Mouse (Mus musculus) CH12.LX (cell line): Measurements from ENCODE around the gene Ttpal. TPM values are rescaled to one million over a fixed set of nuclear protein-coding genes. Genes with fewer than 3 reads are reported as not detected.

ENCODE experiments used
- DNase-seq: peaks from one replicate; pipeline ENCODE4 v3.0.0-alpha.2; 2013; ENCODE audit errors: extremely low read depth
- H3K27ac ChIP-seq: 2 replicates; pipeline ENCODE4 v1.5.1; 2012; ENCODE audit warnings: low read depth, mild to moderate bottlenecking, control low read depth, moderate library complexity; ENCODE audit not compliant: insufficient read depth
- H3K27me3 ChIP-seq: replicated peaks from 2 replicates; pipeline ENCODE3; 2012; ENCODE audit warnings: inconsistent platforms
- H3K36me3 ChIP-seq, 2 experiments: replicated peaks in 1 of 2; 2 replicates each; pipeline versions ENCODE3 to v1.6.1; 2012; ENCODE audit warnings: inconsistent platforms in 1 of 2, low read length in 1 of 2, mild to moderate bottlenecking in 1 of 2, mixed read lengths in 1 of 2, moderate library complexity in 1 of 2; ENCODE audit not compliant: control insufficient read depth in 1 of 2, insufficient read depth in 1 of 2
- H3K4me1 ChIP-seq, 2 experiments: 2 replicates each; pipeline ENCODE4 v1.6.1; 2012; ENCODE audit warnings: inconsistent platforms in 1 of 2, moderate library complexity in 1 of 2; ENCODE audit not compliant: insufficient read depth in 2 of 2, control insufficient read depth in 1 of 2
- H3K4me2 ChIP-seq: 2 replicates; pipeline ENCODE4 v1.6.1; 2012; ENCODE audit warnings: low read depth, mild to moderate bottlenecking, control low read depth; ENCODE audit not compliant: poor library complexity, insufficient read depth, severe bottlenecking
- H3K4me3 ChIP-seq, 3 experiments: fragments of 150-350 bp in 1 of 3; sonication (generic) in 1 of 3; replicated peaks in 1 of 3; 2 replicates each; pipeline versions ENCODE3 to v1.5.1; 2011 to 2012; ENCODE audit warnings: low read depth in 2 of 3, low read length in 2 of 3, mild to moderate bottlenecking in 2 of 3, moderate library complexity in 2 of 3, control low read depth in 1 of 3, improper control_type of control experiment in 1 of 3, inconsistent platforms in 1 of 3, mixed read lengths in 1 of 3; ENCODE audit not compliant: poor library complexity in 1 of 3
- H3K79me2 ChIP-seq: replicated peaks from 2 replicates; pipeline ENCODE4 v1.6.1; 2012; ENCODE audit warnings: mild to moderate bottlenecking, moderate library complexity; ENCODE audit not compliant: control insufficient read depth, poor library complexity, insufficient read depth, severe bottlenecking; ENCODE audit errors: extremely low read depth
- H3K9ac ChIP-seq: 2 replicates; pipeline ENCODE4 v1.6.1; 2012; ENCODE audit warnings: low read depth, mild to moderate bottlenecking, control low read depth, moderate library complexity; ENCODE audit not compliant: insufficient read depth
- H3K9me3 ChIP-seq: replicated peaks from 2 replicates; pipeline ENCODE3; 2012; ENCODE audit warnings: low read length, inconsistent platforms, mixed read lengths
- BHLHE40 ChIP-seq: IDR thresholded peaks from 2 replicates; pipeline ENCODE4 v1.6.1; 2011; ENCODE audit warnings: mild to moderate bottlenecking, low read depth, low read length, improper control_type of control experiment
- CHD2 ChIP-seq: IDR thresholded peaks from 2 replicates; pipeline ENCODE4 v1.6.1; 2011; ENCODE audit warnings: low read length, improper control_type of control experiment
- CTCF ChIP-seq, 2 experiments: IDR thresholded peaks in 1 of 2; conservative IDR thresholded peaks in 1 of 2; 2 replicates each; pipeline ENCODE4 v1.5.1; 2011 to 2012; ENCODE audit warnings: low read depth in 2 of 2, low read length in 2 of 2, improper control_type of control experiment in 1 of 2, inconsistent platforms in 1 of 2, mild to moderate bottlenecking in 1 of 2, moderate library complexity in 1 of 2
- ELF1 ChIP-seq: IDR thresholded peaks from 2 replicates; pipeline ENCODE4 v1.6.1; 2014; ENCODE audit warnings: low read depth, mild to moderate bottlenecking, inconsistent platforms, low read length, improper control_type of control experiment
- ETS1 ChIP-seq: conservative IDR thresholded peaks from 2 replicates; pipeline ENCODE4 v1.6.1; 2012; ENCODE audit warnings: low read depth, mild to moderate bottlenecking, inconsistent platforms, low read length, improper control_type of control experiment, moderate library complexity
- HCFC1 ChIP-seq: IDR thresholded peaks from 2 replicates; pipeline ENCODE4 v1.6.1; 2012; ENCODE audit warnings: low read depth, mild to moderate bottlenecking, inconsistent platforms, low read length, improper control_type of control experiment
- MAZ ChIP-seq: IDR thresholded peaks from 2 replicates; pipeline ENCODE4 v1.6.1; 2012; ENCODE audit warnings: low read depth, mild to moderate bottlenecking, inconsistent platforms, low read length, improper control_type of control experiment, moderate library complexity
- MEF2A ChIP-seq: IDR thresholded peaks from 2 replicates; pipeline ENCODE4 v1.6.1; 2014; ENCODE audit warnings: low read depth, mild to moderate bottlenecking, inconsistent platforms, low read length, improper control_type of control experiment, borderline replicate concordance
- RAD21 ChIP-seq: IDR thresholded peaks from 2 replicates; pipeline ENCODE4 v1.6.1; 2011; ENCODE audit warnings: low read depth, mild to moderate bottlenecking, low read length, improper control_type of control experiment, moderate library complexity
- SIN3A ChIP-seq: IDR thresholded peaks from 2 replicates; pipeline ENCODE4 v1.6.1; 2012; ENCODE audit warnings: low read length, improper control_type of control experiment, inconsistent platforms
- SMC3 ChIP-seq: IDR thresholded peaks from 2 replicates; pipeline ENCODE4 v1.6.1; 2011; ENCODE audit warnings: low read depth, low read length, improper control_type of control experiment
- ZKSCAN1 ChIP-seq: IDR thresholded peaks from 2 replicates; pipeline ENCODE4 v1.6.1; 2012; ENCODE audit warnings: low read depth, inconsistent platforms, low read length, improper control_type of control experiment, borderline replicate concordance
- ZNF384 ChIP-seq: IDR thresholded peaks from 2 replicates; pipeline ENCODE4 v1.6.1; 2012; ENCODE audit warnings: low read depth, low read length, improper control_type of control experiment, inconsistent platforms
- dilution Hi-C: fragments of 300-500 bp; cut with MboI; formaldehyde crosslinking; loops from 2 replicates; pipeline ENCODE4 v1.14.3; 2020; ENCODE audit warnings: low sequenced_read_pairs; ENCODE audit not compliant: extremely low pct_unique_long_range_greater_than_20kb, extremely low pct_ligation_motif_present
- in situ Hi-C: fragments of 300-500 bp; cut with MboI; formaldehyde crosslinking; loops from 3 replicates; pipeline ENCODE4 v1.14.3; 2019; ENCODE audit warnings: low sequenced_read_pairs, low pct_ligation_motif_present, low pct_unique_long_range_greater_than_20kb, mixed read lengths
- polyA plus RNA-seq: library from polyadenylated mRNA; unstranded; fragments of >175 nt; gene quantifications from 2 replicates; pipeline ENCODE4 v1.2.1, GENCODE M21; 2012; ENCODE audit warnings: low read depth; ENCODE audit not compliant: insufficient read length
- total RNA-seq, 2 experiments: library from RNA; depleted of rRNA; stranded (reverse); fragments of 300-350 nt in 1 of 2; fragments of >200 nt in 1 of 2; gene quantifications; 2 replicates each; pipeline ENCODE4 v1.2.3; 2012 to 2014

Gene Ttpal
- total and polyA plus RNA-seq, 3 experiments: 21.9 to 38.9 (median 25.7) TPM

DNA sequence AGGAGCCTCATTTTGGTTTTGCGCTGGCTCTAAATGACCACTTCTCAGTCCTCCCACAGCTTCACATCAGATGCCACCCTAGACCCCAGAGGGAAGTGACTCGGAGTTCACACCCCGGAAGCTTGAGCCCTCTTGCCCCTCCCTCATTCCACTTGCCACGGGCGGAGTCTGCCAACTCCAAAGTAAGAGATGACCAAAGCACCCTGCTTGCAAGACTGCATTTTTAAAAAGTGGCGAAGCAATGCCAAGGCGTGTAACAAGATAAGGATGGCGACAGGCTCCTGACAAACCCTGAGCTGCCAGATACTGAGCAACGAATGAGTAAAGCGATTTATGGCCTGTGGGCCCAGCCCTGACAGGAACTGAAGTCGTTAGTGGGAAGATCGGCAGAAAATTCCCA lies 11.9 kb upstream of the Ttpal start:
- peaks cover 9 to 35% of the 10 kb centered on the region in 2 experiments for H3K4me1 ChIP-seq
- dilution Hi-C loops: no loop called here

DNA sequence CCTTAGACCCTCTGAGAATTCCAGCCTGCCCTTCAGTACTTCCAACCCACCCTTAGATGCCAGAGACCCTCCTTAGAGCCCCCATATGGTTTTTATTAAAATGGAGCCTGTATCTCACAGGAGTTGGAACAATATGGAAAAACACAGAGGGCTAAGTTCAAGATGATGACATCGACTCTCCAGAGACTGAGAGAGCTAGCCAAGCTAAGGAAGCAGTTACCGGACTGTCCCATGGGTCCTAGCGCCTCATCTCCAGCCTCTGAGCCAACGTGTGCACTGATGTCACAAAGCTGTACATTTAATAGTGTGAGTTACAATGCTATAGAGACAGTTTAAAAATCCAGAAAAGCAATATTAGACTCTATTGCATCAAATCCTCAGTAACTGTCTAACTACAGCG lies 11.1 kb upstream of the Ttpal start:
- H3K27ac ChIP-seq: no peak overlapping the region
- H3K9me3 ChIP-seq: no peaks in the 10 kb centered on the region
- dilution Hi-C loops (no loop called here), in situ Hi-C loops (loop anchor here (10.0 kb wide), 1 partner anchor 56 kb away; no protein-coding TSS in a partner anchor)
- H3K4me2 ChIP-seq: no peak overlapping the region
- no peaks in the 10 kb centered on the region for H3K79me2 ChIP-seq
- H3K4me1 ChIP-seq: peaks cover 9 to 35% of the 10 kb centered on the region in 2 experiments
- TF ChIP-seq ZKSCAN1 (no peak), CHD2 (no peak), ETS1 (no peak), BHLHE40 (no peak), ELF1 (no peak), HCFC1 (no peak)
- H3K9ac ChIP-seq: no peak overlapping the region
- DNase-seq: peak; percentile 23
- peaks cover 11% of the 10 kb centered on the region for H3K27me3 ChIP-seq
- H3K4me3 ChIP-seq: no peak overlapping the region
- no peaks in the 10 kb centered on the region for H3K36me3 ChIP-seq

More for the DNA sequence above, 11.9 kb upstream of the Ttpal start:
- no peak for TF ChIP-seq SIN3A
- no peak for TF ChIP-seq BHLHE40
- no peaks in the 10 kb centered on the region for H3K79me2 ChIP-seq
- H3K27me3 ChIP-seq: peaks cover 5% of the 10 kb centered on the region
- no peak for DNase-seq
- H3K4me3 ChIP-seq: no peak overlapping the region
- in situ Hi-C loops: loop anchor here (10.0 kb wide), 1 partner anchor 55 kb away; no protein-coding TSS in a partner anchor
- no peak overlapping the region for H3K9ac ChIP-seq
- no peaks in the 10 kb centered on the region for H3K9me3 ChIP-seq
- no peaks in the 10 kb centered on the region for H3K36me3 ChIP-seq
- no peak overlapping the region for H3K27ac ChIP-seq
- no peak overlapping the region for H3K4me2 ChIP-seq

DNA sequence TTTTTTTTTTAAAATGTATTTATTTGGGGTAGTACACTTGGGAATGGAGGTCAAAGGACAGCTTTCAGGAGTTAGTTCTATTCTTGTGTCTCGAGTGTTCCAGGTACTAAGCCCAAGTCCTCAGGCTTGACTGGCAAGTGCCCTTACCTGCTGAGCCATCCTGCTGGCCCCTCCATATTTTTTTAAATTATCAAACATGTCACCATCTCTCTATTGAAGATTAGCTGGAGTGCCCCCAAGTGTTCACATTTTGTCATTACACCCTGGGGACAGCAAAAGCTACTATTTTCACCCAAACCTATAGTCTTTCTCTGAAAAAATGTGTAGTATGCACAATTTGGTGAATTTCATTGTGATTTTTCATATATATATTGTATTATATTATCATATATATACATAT lies 10.0 kb upstream of the Ttpal start:
- H3K36me3 ChIP-seq: no peaks in the 10 kb centered on the region
- peak; percentile 57 for DNase-seq
- peaks cover 12% of the 10 kb centered on the region for H3K27me3 ChIP-seq
- no peak overlapping the region for H3K4me3 ChIP-seq
- no peak overlapping the region for H3K27ac ChIP-seq
- H3K79me2 ChIP-seq: no peaks in the 10 kb centered on the region
- no peaks in the 10 kb centered on the region for H3K9me3 ChIP-seq
- no peak overlapping the region for H3K4me2 ChIP-seq
- H3K9ac ChIP-seq: no peak overlapping the region
- dilution Hi-C loops (no loop called here), in situ Hi-C loops (loop anchor here (10.0 kb wide), 1 partner anchor 57 kb away; no protein-coding TSS in a partner anchor)
- H3K4me1 ChIP-seq: peaks cover 7 to 35% of the 10 kb centered on the region in 2 experiments
- TF ChIP-seq MEF2A: no peak
- peak in 1 of 2 experiments; percentile 65; a peak in 3 of 4 replicates for TF ChIP-seq CTCF (conservative IDR thresholded peaks at IDR 0.05 in 1 of 2, IDR thresholded peaks at IDR 0.05 in 1 of 2; ENCODE audit: low read depth in 2 of 2, low read length in 2 of 2)
- 0 out of 2 replicates have a peak, but pooled peaks have one; percentile 22 for TF ChIP-seq ZNF384
- peak; percentile 41 for TF ChIP-seq SMC3
- TF ChIP-seq RAD21: peak; percentile 38
- no peak for TF ChIP-seq MAZ
